Mouse (Mus musculus) heart, postnatal 4 days (tissue): ENCODE data around the gene Agpat2. TPM values are rescaled to one million over a fixed set of nuclear protein-coding genes. Genes with fewer than 3 reads are reported as not detected.

Source experiments
- DNase-seq: peaks from one replicate; pipeline ENCODE4 v3.0.0; 2021
- total RNA-seq, 2 experiments: library from RNA; stranded (reverse); gene quantifications; 2 replicates each; pipeline ENCODE4 v1.2.3; 2021

The Agpat2 gene
- 10 to 100 TPM; 23.9 to 25.4 TPM for total RNA-seq

DNA sequence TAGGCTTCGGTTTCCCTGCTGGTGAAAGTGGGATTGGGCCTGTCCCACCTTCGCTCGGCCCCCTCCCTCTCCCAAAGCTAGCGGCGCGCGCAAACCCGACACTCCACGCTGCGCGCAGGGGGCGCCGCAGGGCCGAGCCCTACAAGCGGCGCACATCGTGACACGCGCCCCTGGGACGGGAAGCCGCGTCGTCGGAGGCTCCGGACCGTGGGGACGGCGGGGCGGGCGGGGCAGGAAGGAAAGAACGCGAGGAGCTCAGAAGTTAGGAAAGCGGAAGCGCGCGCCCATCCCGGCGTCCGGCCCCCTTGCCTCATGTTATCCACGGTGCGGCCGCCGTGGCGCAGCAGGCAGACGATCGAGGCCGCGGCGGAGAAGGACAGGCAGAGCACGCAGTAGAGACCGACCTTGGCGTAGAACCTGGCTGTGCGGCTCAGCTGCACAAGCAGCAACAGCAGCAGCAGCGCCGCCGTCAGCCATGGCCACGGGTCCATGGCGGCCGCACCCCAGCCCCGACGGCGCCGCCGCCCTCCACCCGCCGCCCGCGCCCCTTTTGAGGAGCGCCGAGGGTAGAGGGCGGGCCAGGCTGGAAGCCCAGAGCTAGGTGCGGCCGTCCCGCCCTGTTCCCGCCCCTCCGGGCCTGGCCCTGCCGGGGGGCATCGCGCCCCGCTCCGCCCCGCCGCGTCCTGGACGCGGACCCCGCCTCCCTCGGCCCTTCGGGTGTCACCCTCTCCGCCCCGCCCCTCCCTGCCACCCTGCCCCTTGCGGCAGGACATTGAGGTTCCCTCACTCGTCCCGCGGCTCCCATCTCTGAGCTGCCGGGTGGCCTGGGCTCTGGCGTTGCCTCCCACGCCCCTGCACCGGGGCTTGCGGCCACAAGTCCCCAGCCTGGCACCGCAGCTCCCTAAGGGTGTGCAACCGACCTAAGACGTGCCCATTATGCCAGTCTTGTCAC, at the start of gene Agpat2:
Agpat2 (minus strand) TSS at position 698 of the 952 bp plus-strand sequence.
- peak; percentile 86 for DNase-seq

DNA sequence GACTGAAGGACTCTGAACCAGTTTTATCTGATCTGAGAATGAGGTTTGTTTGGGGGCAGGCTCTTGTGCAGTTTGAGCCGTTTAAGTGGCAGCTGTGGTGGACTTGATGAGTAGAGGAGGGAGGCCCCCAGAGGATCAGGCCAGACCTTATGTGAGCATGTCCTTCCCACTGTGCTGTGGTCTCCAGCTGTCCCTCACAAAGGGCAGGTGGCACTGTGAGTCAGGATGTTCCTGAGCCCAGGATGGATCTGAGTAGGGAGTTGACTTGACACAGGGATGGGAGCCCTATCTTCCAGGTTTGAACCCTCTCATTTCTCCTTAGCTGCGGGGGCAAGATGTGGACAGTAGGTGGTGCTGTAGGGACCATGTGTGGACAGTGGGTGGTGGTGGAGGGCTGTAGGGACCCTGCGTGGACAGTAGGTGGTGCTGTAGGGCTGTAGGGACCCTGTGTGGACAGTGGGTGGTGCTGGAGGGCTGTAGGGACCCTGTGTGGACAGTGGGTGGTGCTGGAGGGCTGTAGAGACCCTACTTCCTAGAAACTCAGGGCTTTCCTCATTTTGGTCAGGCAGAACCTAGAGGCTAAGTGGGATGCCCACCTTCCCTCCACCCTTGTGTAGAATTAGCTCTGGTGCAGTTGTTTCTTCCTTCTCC, 42.6 kb upstream of the Agpat2 start:
- DNase-seq = peak; percentile 85

DNA sequence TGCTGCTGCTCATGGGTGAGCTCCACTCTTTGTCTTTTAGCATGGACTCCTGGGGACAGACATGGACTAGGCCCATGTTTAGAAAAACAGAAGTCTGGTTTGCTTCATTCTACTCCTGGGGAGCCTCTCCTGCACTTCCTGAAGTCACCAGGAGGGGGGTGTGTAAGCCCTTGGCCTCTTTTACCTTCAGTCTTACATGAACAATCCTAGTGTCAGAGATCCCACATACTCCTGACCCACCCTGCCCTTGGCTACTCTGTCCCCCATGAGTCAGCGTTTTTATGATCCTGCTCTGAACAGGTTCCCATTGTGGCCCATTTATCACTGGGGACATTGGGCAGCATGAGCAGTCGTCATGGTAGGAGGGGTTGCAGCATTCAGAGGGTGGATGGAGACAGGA, 39.7 kb upstream of the Agpat2 start:
- peak; percentile 50 for DNase-seq

DNA sequence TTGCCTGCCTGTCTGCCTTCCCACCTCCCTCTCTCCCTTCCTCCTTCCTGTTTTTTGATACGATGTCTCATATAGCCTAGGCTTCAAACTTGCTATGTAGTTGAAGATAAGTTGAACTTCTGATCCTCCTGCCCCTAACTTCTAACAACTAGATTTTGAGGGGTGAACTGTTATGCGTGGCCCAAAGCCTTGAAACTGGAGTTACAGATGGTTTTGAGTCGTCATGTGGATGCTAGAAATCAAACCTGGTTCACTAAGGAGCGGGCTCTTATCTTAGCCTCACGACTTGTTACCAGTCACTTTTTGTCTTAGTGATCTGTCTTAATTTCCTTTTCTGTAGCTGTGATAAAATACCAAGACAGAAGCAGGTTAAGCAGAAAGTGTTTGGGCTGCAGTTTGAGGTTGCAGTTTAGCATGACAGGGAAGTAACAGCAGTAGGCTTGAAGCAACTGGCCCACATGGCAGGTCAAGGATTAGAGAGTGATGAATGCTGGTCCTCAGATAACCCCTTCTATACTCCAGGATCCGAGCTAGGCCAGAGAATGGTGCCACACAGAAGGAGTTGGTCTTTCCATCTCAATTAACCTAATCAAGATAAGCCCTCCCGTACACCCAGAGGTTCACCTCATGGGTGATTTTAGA, 36.9 kb upstream of the Agpat2 start:
- no peak for DNase-seq

DNA sequence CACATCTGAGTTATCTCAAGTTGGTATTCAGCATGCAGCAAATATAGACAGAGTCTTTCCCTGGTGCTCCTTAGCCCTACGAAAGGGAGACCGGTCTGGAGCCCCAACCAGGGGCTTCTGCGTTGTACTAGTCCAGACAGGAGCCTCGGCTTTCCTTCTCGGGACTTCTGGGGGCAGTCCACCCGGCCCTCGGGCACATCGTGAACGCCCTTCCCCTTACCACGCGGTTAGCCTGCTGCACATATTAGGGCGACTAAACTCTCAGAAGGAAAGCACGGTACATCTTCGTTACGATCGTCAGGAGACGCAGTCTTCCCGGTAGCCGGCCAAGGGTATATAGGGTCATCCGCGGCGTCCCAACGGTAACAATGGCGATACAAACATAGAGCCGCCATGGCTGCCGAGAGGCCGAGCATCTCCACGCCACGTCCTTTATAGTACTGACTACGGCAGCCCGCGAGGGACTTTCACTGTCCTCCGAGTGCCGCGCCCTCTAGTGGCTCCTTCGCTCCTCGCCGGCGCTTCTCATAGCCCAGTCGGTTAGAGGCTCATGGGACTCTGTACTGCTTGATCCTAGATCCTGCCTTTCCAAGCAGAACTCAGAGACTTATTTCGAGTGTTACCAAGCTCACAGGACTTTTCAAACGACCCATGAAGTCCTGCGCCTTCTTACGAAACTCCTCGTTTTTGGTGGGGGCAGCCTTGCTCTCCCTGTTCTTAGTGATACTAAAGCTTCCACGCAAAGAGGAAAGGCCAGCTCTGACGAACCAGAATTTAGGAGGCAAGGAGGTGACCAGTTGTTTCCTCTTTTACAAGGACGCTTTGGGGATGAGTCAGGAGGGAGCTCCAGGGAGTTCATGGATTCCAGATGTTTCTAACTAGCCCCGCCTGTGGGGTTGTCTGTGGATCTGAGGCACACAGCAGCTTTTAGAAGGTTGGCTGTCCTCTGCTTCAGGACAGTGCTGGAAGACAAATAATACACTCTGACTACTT, 35.9 kb upstream of the Agpat2 start:
- peak; percentile 99 for DNase-seq

DNA sequence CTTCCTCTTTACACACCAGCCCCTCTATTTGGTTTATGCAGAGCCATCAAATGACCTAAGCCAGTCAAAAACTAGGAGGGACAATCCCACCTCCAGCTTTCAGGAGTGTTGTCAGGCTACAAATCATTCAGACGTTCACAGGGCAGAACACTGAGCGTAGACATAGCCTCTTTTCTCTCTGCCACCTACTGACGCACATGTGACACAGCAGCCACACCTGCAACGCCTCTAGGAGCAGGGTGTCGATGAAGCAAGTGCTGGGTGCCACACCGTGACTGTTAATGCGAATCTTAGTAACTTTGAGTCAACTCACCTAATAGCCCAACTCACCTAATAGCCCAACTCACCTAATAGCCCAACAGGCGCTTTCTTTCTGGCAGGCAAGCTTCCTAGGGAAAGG, 34.9 kb upstream of the Agpat2 start:
- peak; percentile 57 for DNase-seq

DNA sequence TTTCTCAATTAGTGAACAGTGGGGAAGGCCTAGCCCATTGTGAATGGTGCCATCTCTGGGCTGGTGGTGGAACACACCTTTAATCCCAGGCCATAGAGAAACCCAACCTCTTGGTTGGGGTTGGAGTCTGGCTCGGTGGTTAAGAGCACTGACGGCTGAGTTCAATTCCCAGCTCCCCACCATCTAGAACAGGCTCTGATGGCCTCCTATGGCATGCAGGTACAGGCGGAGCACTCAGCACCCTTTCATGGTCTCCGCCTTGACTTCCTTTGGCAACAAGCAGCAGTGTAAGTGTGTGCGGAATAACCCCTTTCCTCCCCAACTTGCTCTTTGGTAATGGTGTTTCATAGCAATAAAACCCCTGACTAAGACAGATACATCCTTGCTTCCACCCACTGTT, 34.4 kb upstream of the Agpat2 start:
- DNase-seq = no peak

DNA sequence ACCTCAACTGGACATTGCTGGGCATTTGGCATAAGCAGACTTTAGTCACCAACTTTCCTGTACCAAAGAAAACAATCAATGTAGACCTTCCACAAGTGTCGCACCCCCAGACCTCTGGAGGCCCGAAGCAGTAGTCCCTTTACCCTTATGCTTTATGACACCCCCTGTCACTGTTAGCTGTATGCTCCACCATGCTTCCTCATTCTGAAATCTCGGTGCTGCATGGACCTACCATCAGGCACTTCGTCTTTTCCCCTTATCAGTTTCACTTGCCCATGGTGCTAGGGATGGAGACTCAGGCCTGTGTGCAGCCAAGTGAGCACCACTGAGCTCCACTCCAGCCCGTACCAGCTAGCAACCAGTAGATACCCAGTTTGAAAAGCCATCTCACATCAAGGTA, 33.8 kb upstream of the Agpat2 start:
- no peak for DNase-seq

DNA sequence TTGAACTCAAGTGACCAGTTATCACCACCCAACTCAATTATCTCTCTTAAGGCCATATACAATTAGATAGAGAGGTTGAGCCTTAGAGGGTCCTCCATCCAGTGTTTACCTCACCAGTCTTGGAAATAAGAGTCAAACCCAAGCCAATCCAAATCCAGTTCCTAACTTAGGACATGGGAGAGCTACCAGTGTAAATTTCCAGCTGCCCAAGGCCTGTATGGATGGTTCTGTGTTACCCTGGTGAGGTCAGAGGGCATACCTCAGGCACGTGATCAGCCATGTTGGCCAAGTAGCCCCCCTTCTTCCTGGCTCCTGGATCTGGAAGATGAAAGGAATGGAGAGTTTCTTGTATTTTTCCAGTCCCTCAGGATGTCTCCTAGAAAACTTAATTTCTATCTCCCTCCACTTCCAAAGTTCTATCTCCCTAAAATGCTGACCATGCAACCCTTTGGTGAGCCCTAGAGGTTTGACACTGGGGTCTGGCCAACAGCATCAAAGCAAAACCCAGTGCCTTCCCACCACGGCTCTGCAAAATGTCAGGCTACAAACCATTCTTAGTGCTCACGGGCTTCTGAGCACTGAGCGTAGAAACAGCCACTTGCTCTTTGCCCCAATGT, 33.2 kb upstream of the Agpat2 start:
- DNase-seq = no peak

DNA sequence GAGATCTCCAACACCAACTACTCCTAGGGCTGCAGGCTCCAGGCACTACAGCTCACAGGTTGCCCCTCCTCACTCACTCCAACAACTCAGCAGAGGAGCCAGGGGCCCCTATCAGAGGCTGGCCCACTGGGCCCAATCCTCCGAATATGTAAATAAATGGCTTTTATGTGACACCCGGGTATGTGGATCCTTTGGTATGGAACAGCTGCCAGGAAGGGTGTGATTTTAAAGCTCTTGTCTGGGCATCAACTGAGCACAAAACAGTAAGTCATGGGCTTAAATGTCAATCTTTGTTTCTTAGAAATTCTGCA, 32.1 kb upstream of the Agpat2 start:
- DNase-seq = no peak

DNA sequence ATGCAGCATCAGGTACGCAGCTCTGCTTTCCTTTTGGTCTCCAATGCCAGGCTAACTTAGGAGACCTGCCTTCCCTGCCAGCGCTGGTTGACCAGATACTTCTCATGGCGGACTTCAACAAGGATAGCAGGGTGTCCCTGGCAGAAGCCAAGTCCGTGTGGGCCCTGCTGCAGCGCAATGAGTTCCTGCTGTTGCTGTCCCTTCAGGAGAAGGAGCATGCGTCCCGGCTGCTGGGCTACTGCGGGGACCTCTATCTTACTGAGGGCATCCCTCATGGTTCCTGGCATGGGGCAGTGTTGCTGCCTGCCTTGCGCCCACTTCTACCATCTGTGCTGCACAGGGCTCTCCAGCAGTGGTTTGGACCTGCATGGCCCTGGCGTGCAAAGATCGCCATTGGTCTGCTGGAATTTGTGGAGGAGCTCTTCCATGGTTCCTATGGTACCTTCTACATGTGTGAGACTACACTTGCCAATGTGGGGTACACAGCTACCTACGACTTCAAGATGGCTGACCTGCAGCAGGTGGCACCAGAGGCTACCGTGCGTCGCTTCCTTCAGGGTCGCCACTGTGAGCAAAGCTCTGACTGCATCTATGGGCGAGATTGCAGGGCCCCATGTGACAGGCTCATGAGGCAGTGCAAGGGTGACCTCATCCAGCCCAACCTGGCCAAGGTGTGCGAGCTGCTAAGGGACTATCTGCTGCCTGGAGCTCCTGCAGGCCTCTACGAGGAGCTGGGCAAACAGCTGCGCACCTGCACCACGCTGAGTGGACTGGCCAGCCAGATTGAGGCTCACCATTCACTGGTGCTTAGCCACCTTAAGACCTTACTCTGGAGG, 31.5 kb upstream of the Agpat2 start:
- no peak for DNase-seq

DNA sequence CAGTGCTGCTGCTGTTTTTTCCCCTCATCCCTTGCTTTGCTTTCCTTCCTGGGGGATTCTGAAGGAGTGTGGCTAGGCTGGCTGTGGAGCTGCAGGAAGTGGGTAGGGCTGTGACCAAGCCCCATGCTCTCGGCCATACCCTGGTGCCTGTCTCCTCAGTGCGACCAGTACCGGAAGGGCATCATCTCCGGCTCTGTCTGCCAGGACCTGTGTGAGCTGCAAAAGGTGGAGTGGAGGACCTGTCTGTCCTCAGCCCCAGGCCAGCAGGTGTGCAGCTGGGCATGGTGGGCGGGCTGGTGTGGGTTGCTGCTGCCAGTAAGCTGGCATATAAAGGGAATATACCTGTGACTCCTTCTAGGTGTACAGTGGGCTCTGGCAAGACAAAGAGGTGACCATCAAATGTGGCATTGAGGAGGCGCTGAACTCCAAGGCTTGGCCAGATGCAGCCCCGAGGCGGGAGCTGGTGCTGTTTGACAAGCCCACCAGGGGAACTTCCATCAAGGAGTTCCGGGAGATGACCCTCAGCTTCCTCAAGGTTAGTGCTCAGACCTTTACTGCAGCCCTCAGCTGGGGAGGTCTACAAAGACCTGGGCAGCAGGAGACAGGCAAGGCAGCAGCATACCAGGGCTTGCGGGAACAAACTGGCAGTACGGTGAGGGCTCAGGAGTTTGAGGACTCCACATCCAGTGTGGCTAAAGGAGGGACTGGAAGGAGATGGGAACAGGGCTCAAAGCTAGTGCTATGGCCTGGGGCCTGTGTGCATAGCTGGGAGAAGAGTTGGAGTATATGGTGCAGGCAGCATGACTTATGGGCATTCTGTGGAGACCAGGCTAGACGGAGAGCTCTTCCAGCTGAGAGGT, 30.6 kb upstream of the Agpat2 start:
- no peak for DNase-seq

DNA sequence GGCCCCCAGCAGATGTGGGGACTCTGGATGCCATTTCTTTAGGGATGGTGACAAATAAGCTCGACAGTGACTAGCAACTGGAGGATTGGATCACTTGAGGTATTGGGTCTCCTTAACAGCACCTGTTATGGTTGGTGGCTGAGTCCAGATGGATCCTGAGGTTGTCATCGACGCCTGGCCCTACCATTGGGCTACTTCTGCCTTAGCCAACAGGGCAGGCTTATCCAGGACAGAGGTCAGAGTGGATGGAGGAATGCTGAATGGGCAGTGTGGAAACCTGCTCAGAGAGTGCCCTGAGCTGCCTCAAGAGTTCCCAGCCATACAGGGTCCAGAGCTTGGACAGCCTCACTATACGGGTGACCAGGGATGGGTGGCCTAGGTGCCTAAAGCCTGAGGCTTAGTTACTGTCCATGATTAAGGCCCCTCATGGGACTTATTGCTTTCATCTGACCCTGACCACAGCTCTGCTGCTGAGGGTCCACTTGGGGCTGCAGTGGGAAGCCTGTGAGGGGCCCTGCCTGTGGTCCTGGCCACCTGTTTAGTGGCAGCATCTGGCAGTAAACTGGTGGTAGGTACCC, 29.8 kb upstream of the Agpat2 start:
- no peak for DNase-seq

DNA sequence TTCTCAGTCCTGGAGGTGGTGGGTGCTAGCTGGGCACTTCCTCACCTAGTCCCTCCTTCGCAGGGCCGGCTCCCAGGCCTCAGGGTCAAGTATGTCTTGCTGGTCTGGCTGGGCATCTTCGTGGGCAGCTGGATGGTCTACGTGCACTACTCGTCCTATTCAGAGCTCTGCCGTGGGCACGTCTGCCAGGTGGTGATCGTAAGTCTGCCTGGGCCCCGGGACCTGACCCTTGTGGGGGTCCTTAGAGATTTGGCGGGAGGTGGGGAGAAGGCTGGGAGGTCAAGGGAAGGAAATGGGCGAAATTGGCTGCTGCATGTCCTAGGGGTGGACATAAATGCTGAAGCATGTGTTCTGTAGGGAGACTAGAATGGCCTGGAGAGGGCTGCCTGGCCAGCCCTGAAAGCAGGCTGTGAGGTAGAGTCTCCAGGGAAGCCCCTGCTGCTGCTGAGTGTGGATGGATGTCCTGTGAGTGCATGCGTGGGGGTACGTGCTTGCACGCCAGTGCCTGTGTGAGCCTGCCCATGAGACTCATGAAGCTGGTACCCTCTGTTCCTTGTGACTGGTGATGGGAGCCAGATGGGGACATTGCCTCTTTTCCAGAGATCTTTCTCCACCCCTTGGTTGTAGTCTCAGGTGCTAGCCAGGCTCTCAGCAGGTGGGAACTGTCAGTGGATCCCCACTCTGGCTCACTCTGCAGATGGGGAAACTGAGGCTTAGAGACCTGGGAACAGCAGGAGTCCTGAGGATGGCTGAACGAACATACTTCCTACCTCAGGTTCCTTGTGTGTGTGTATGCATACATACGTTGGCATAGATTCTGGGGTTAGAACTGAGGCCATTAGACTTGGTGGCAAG, 28.6 kb upstream of the Agpat2 start:
- no peak for DNase-seq

DNA sequence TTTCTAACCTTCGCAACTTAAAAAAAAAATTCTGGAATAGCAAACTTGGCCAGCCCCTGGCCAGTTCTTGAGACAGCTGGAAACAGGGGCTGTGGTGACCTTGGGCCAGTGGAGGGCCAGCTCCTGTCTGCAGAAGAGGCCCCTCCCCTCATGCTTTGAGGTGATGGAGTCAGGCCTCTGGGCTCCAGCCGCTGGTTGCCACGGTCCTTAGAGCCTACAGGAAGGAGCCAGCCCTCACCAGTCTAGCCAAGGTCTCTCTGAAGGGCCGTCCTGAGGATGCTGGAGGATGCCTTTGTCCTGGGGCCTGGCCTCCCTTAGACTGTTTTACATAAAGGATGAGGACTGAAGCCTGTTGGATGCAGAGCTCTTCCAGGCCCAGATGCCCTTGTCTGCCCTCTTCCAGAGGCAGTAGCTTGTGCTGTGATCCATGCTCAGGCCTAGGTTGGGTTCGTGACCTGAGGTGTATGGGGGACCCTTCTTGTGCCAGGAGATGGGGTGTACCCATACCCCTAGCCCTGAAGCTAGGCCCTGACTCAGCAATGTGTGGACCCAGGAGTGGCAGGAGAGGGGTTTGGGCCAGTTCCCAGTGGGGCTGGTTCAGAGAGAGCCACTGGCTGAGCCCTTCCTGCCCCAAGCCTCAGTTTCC, 24.7 kb upstream of the Agpat2 start:
- DNase-seq = no peak

DNA sequence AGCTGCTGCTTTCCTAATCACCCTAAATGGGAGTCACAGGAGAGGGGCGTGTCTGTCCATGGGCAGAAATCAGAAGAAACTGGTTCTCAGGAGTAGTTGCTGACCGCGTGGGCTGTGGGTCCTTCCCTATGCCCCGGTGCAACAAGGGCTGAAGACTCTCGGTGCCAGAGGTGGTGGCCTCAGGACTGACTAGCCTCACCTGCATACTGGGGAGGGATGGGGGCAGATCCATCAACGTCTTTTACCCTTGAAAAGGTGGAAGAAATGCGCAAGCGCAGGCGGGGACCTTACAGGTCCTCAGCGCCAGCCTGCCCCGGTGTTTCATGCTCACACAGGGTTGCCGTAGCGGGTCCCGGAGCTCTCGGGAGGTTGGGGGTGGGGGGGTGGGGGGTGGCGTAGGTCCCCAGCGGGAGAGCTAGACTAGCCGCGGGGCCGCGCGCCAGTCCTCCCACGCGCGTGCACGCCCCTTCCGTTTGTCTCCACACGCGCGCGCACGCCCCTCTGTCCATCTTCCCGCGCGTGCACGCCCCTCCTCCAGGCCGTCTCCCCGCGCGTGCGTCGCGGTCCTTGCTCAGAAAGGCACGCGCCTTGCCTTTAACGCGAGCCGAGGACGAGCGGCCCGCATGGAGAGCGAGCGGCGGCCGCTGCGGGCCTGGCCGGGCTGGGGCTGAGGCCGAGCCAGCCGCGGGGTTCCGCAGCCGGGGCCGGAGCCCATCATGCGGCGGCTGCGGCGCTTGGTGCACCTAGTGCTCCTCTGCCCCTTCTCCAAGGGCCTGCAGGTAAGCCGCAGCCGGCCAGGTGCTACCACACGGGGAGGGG, 23.9 kb upstream of the Agpat2 start, which contains the start of gene Fam69b:
Fam69b (plus strand) TSS at position 537 of the 819 bp plus-strand sequence.
- DNase-seq = peak; percentile 79

DNA sequence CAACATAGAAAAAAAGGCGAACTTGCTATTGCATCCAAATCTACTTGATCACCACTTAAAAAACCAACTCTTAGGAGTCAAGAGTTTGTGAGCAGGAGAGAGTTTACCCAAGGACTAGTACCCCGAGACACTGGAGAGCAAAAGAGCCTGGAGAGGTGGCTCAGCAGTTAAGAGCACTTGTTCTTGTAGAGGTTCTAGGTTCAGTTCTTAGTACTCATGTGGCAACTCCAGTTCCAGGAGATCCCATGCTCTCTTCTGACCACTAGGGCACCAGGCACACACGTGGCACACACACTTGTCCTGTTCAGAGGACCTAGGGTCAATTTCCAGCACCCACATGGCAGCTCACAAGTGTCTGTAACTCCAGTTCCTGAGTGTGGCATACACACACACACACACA, 21.9 kb upstream of the Agpat2 start:
- no peak for DNase-seq
